Mouse (Mus musculus) gastrocnemius, postnatal 10 days (tissue): Measurements from ENCODE around the gene Ccdc71. TPM values are rescaled to one million over a fixed set of nuclear protein-coding genes. Genes with fewer than 3 reads are reported as not detected.

Experiments
- DNase-seq: peaks from one replicate; pipeline ENCODE4 v3.0.0; 2021; ENCODE audit warnings: mixed read lengths
- total RNA-seq, 2 experiments: library from RNA; stranded (reverse); gene quantifications; 2 replicates each; pipeline ENCODE4 v1.2.3; 2021

Ccdc71 gene
- total RNA-seq, 2 experiments from 2014 or later, result 20.9 to 21.2 TPM

- peak; percentile 51 for DNase-seq
Observed at GRCm38 (mm10) chr9:108489702-108490558, 29.6 kb downstream of the Ccdc71 start.

GRCm38 (mm10) chr9:108490559-108491285, 30.4 kb downstream of the Ccdc71 start, which contains the start of gene Usp19:
Gene Usp19, plus strand, starts transcription at chr9:108490602.
- DNase-seq, result peak; percentile 93

- no peak for DNase-seq
Observed at GRCm38 (mm10) chr9:108491286-108491580, 30.9 kb downstream of the Ccdc71 start.

GRCm38 (mm10) chr9:108492043-108492750, 31.9 kb downstream of the Ccdc71 start:
- DNase-seq, result peak; percentile 51

- no peak for DNase-seq
Observed at GRCm38 (mm10) chr9:108493246-108493645, 32.9 kb downstream of the Ccdc71 start.

- no peak for DNase-seq
Observed at GRCm38 (mm10) chr9:108494146-108494825, 34.0 kb downstream of the Ccdc71 start.

- no peak for DNase-seq
Observed at GRCm38 (mm10) chr9:108494905-108495304, 34.6 kb downstream of the Ccdc71 start.

- no peak for DNase-seq
Observed at GRCm38 (mm10) chr9:108499231-108499630, 38.9 kb downstream of the Ccdc71 start.

GRCm38 (mm10) chr9:108499943-108500342, 39.6 kb downstream of the Ccdc71 start:
- DNase-seq, result no peak

- no peak for DNase-seq
Observed at GRCm38 (mm10) chr9:108506901-108507300, 46.6 kb downstream of the Ccdc71 start.

- DNase-seq, result peak; percentile 89
Observed at GRCm38 (mm10) chr9:108507619-108508434, 47.5 kb downstream of the Ccdc71 start, which contains the start of gene Qars. Gene Qars, plus strand, starts transcription at chr9:108507706.

GRCm38 (mm10) chr9:108508776-108509175, 48.4 kb downstream of the Ccdc71 start:
- no peak for DNase-seq

Other genes with a start within 250 kb of the Ccdc71 start
- gene Dag1, start 196.6 kb upstream of the Ccdc71 start, total RNA-seq, result 100 to 1,000 TPM; 286 to 307 TPM
- gene Nicn1, start 170.1 kb upstream of the Ccdc71 start, total RNA-seq, result 10 to 100 TPM in 1 of 2 experiments, 1 to 10 TPM in 1; 9.2 to 12.8 TPM
- gene Amt, start 163.7 kb upstream of the Ccdc71 start, total RNA-seq, result 1 to 10 TPM in 1 of 2 experiments, under 1 TPM in 1; 0.82 to 2.4 TPM
- gene Rhoa, start 154.4 kb upstream of the Ccdc71 start, total RNA-seq, result 100 to 1,000 TPM; 211 to 226 TPM
- 10 to 100 TPM; 21.7 to 25.0 TPM for gene Tcta, start 154.4 kb upstream of the Ccdc71 start, total RNA-seq
- 100 to 1,000 TPM in 1 of 2 experiments, 10 to 100 TPM in 1; 97.1 to 117 TPM for gene Gpx1, start 121.6 kb upstream of the Ccdc71 start, total RNA-seq
- 10 to 100 TPM; 63.4 to 71.6 TPM for gene Usp4, start 112.7 kb upstream of the Ccdc71 start, total RNA-seq
- gene 1700102P08Rik, start 67.7 kb upstream of the Ccdc71 start, total RNA-seq, result under 1 TPM; 0.59 to 0.72 TPM
- gene Ccdc36, start 32.0 kb upstream of the Ccdc71 start, total RNA-seq, result under 1 TPM; 0.14 TPM
- not detected for gene BC048562, start 24.0 kb upstream of the Ccdc71 start, total RNA-seq
- gene Klhdc8b, start 1.1 kb downstream of the Ccdc71 start, total RNA-seq, result 1 to 10 TPM; 8.0 to 8.8 TPM
- 100 to 1,000 TPM; 156 to 169 TPM for gene Lamb2, start 19.2 kb downstream of the Ccdc71 start, total RNA-seq
- 100 to 1,000 TPM in 1 of 2 experiments, 10 to 100 TPM in 1; 91.5 to 109 TPM for gene Usp19, start 30.1 kb downstream of the Ccdc71 start, total RNA-seq
- 10 to 100 TPM; 77.2 to 78.3 TPM for gene Qars, start 47.2 kb downstream of the Ccdc71 start, total RNA-seq
- 10 to 100 TPM; 67.6 to 81.9 TPM for gene Qrich1, start 56.3 kb downstream of the Ccdc71 start, total RNA-seq
- 10 to 100 TPM; 57.2 to 76.4 TPM for gene Impdh2, start 99.8 kb downstream of the Ccdc71 start, total RNA-seq
- gene Ndufaf3, start 106.9 kb downstream of the Ccdc71 start, total RNA-seq, result 10 to 100 TPM; 35.3 to 35.4 TPM
- gene Dalrd3, start 109.4 kb downstream of the Ccdc71 start, total RNA-seq, result 10 to 100 TPM in 1 of 2 experiments, 1 to 10 TPM in 1; 6.6 to 11.5 TPM
- 10 to 100 TPM; 12.4 to 17.3 TPM for gene Wdr6, start 118.2 kb downstream of the Ccdc71 start, total RNA-seq
- 1 to 10 TPM; 4.8 to 6.6 TPM for gene P4htm, start 137.1 kb downstream of the Ccdc71 start, total RNA-seq
- gene Arih2, start 188.9 kb downstream of the Ccdc71 start, total RNA-seq, result 10 to 100 TPM; 62.5 to 67.0 TPM
- 10 to 100 TPM; 63.7 to 69.4 TPM for gene Slc25a20, start 201.6 kb downstream of the Ccdc71 start, total RNA-seq
- 100 to 1,000 TPM; 113 TPM for gene Prkar2a, start 228.8 kb downstream of the Ccdc71 start, total RNA-seq